In the genomic region with DNA sequence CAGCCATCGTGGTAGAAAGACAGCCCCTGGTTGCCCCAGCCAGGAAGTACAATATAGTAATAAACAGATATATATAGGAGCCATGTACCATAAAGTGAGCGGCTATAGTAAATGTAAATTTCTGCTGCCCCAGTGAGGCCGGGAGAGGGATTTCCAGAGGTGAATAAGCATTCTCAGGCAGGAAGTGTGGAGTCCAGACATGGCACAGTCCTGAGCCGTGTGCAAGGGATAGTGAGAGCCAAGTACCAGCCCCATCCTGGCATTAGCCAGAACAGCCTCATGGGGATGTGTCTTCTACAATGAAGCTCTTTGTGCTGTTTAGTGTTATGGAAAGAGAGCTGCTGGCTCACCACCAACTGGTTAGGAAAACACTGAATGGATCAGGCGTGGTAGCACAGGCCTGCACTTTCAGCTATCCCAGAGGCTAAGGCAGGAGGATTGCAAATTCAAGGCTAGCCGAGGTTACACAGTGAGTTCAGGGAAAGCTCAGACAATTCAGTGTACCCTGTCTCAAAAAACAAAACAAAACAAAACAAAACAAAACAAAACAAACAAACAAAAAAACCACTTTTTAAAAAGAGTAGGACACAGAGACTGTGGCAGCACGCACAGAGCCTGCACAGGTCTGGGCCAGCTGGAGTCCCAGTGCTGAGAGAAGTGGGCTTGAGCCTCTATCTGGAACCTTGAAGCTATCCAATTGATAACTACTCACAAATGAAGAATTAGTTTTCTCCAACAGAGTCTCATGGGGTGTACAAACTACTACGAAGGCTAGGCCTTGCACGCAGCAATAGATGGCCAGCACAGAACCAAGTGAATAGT, we compare ENCODE assay signal across 8 mouse cellular contexts. TPM values are rescaled to one million over a fixed set of nuclear protein-coding genes. Genes with fewer than 3 reads are reported as not detected.
DNase-seq lines count a peak whose midpoint lies in the region; ATAC-seq lines count a peak whose summit lies in the region.

No protein-coding gene starts in this region.

- H3K27ac ChIP-seq in midbrain, embryonic 14.5 days (replicated peaks; ENCODE audit: low read depth, low read length) = 0 out of 2 replicates have a peak overlapping the region, but pooled peaks have one; percentile 5
- no peak overlapping the region for H3K27ac ChIP-seq in midbrain, embryonic 11.5 days (ENCODE audit: low read depth, low read length)

- DNase-seq in midbrain, embryonic 14.5 days = peak; percentile 67
- DNase-seq in midbrain, embryonic 11.5 days (ENCODE audit: low spot score, missing footprints) = no peak
- peak; percentile 36 to 65 for DNase-seq in frontal cortex, postnatal 14 days (ENCODE audit: low spot score in 2 of 2)
- DNase-seq in layer of hippocampus, postnatal 10 days (ENCODE audit: low spot score in 2 of 2) = peak; percentile 70 to 75
- peak; percentile 57 to 70 for DNase-seq in right cerebral cortex, postnatal 36 days (ENCODE audit: low spot score in 2 of 2)
- no peak for DNase-seq in liver
- DNase-seq in spleen, postnatal 10 days (ENCODE audit: low spot score in 2 of 2) = no peak

- peak; percentile 70 for ATAC-seq in midbrain, embryonic 14.5 days (ENCODE audit: low FRiP score, low TSS enrichment)
- no peak for ATAC-seq in midbrain, embryonic 11.5 days (ENCODE audit: low FRiP score)
- no peak for ATAC-seq in megakaryocyte progenitor cell, adult 5-6 weeks (replicated peaks; ENCODE audit: poor library complexity)

- no peaks in the 10 kb centered on the region for H3K36me3 ChIP-seq in midbrain, embryonic 14.5 days (ENCODE audit: control insufficient read depth, insufficient read depth, low read length)
- no peaks in the 10 kb centered on the region for H3K36me3 ChIP-seq in midbrain, embryonic 11.5 days (ENCODE audit: control insufficient read depth, insufficient read depth, low read length)

- H3K27me3 ChIP-seq in midbrain, embryonic 14.5 days (ENCODE audit: control insufficient read depth, insufficient read depth, low read length) = no peaks in the 10 kb centered on the region
- no peaks in the 10 kb centered on the region for H3K27me3 ChIP-seq in midbrain, embryonic 11.5 days (ENCODE audit: control insufficient read depth, insufficient read depth, low read length)

- no peaks in the 10 kb centered on the region for H3K9me3 ChIP-seq in midbrain, embryonic 14.5 days (ENCODE audit: control insufficient read depth, low read length)
- H3K9me3 ChIP-seq in midbrain, embryonic 11.5 days (ENCODE audit: control insufficient read depth, low read length) = no peaks in the 10 kb centered on the region

- H3K4me1 ChIP-seq in midbrain, embryonic 14.5 days (ENCODE audit: control insufficient read depth, insufficient read depth, low read length) = no peaks in the 10 kb centered on the region
- no peaks in the 10 kb centered on the region for H3K4me1 ChIP-seq in midbrain, embryonic 11.5 days (ENCODE audit: control insufficient read depth, insufficient read depth, low read length)

- WGBS in midbrain, embryonic 14.5 days = 84% methylated on average over 9 of the region's 9 CpGs
- 90% methylated on average over 9 of the region's 9 CpGs for WGBS in midbrain, embryonic 11.5 days

- no peak overlapping the region for H3K9ac ChIP-seq in midbrain, embryonic 14.5 days (replicated peaks; ENCODE audit: low read length)
- no peak overlapping the region for H3K9ac ChIP-seq in midbrain, embryonic 11.5 days (ENCODE audit: low read length)

- no peak overlapping the region for H3K4me3 ChIP-seq in midbrain, embryonic 14.5 days (replicated peaks; ENCODE audit: low read depth, low read length)
- H3K4me3 ChIP-seq in midbrain, embryonic 11.5 days (ENCODE audit: low read depth, low read length) = no peak overlapping the region

- H3K4me2 ChIP-seq in midbrain, embryonic 14.5 days (ENCODE audit: low read length) = no peak overlapping the region
- H3K4me2 ChIP-seq in midbrain, embryonic 11.5 days = no peak overlapping the region

RNA-seq across cellular contexts. Expression of a gene that starts 7.7 kb away (rescaled TPM):
- polyA plus RNA-seq in midbrain, embryonic 14.5 days (2014; fragmentation: Nextera tagmentation; extraction: Ambion mirVana) = 245 and 277 TPM in 2 replicates
- 270 and 277 TPM in 2 replicates for polyA plus RNA-seq in midbrain, embryonic 11.5 days (2014; fragmentation: Nextera tagmentation; extraction: Ambion mirVana)
- total RNA-seq in layer of hippocampus, postnatal 10 days (2021) = 100 to 1,000 TPM; 156 to 161 TPM
- total RNA-seq in megakaryocyte progenitor cell, adult 5-6 weeks (2015) = 38.2 and 61.5 TPM in 2 replicates
- 23.6 and 30.6 TPM in 2 replicates for total RNA-seq in megakaryocyte progenitor cell, adult 5-6 weeks (2017)

RNA-seq across cellular contexts. Expression of a gene that starts 10.9 kb away (rescaled TPM):
- polyA plus RNA-seq in midbrain, embryonic 14.5 days (2014; fragmentation: Nextera tagmentation; extraction: Ambion mirVana) = not detected in 2 replicates
- not detected in 2 replicates for polyA plus RNA-seq in midbrain, embryonic 11.5 days (2014; fragmentation: Nextera tagmentation; extraction: Ambion mirVana)
- not detected for total RNA-seq in layer of hippocampus, postnatal 10 days (2021)
- 0.07 and 0.12 TPM in 2 replicates for total RNA-seq in megakaryocyte progenitor cell, adult 5-6 weeks (2015)
- total RNA-seq in megakaryocyte progenitor cell, adult 5-6 weeks (2017) = not detected in 2 replicates

RNA-seq across cellular contexts. Expression of a gene that starts 43.7 kb away (rescaled TPM):
- polyA plus RNA-seq in midbrain, embryonic 14.5 days (2014; fragmentation: Nextera tagmentation; extraction: Ambion mirVana) = 83.0 and 85.0 TPM in 2 replicates
- polyA plus RNA-seq in midbrain, embryonic 11.5 days (2014; fragmentation: Nextera tagmentation; extraction: Ambion mirVana) = 54.7 and 58.1 TPM in 2 replicates
- total RNA-seq in layer of hippocampus, postnatal 10 days (2021) = 10 to 100 TPM; 60.7 to 70.1 TPM
- total RNA-seq in megakaryocyte progenitor cell, adult 5-6 weeks (2015) = 4.4 and 5.7 TPM in 2 replicates
- 1.6 and 1.9 TPM in 2 replicates for total RNA-seq in megakaryocyte progenitor cell, adult 5-6 weeks (2017)

RNA-seq across cellular contexts. Expression of a gene that starts 55.7 kb away (rescaled TPM):
- polyA plus RNA-seq in midbrain, embryonic 14.5 days (2014; fragmentation: Nextera tagmentation; extraction: Ambion mirVana) = 13.3 and 14.4 TPM in 2 replicates
- polyA plus RNA-seq in midbrain, embryonic 11.5 days (2014; fragmentation: Nextera tagmentation; extraction: Ambion mirVana) = 11.3 and 14.4 TPM in 2 replicates
- total RNA-seq in layer of hippocampus, postnatal 10 days (2021) = 10 to 100 TPM in 1 of 2 experiments, 1 to 10 TPM in 1; 8.8 to 12.0 TPM
- 0.22 TPM in 1 of 2 replicates, not detected in the other for total RNA-seq in megakaryocyte progenitor cell, adult 5-6 weeks (2015)
- total RNA-seq in megakaryocyte progenitor cell, adult 5-6 weeks (2017) = not detected in 2 replicates

Comparison
In these comparisons a context has a peak if more than half of its experiments do, and no peak if none do; other contexts are left out.
1. DNase-seq: peak in midbrain, embryonic 14.5 days (single experiment), frontal cortex, postnatal 14 days (2 of 2), layer of hippocampus, postnatal 10 days (2 of 2) and right cerebral cortex, postnatal 36 days (2 of 2); none in midbrain, embryonic 11.5 days (single experiment), liver (single experiment) and spleen, postnatal 10 days (0 of 2).
2. RNA of a gene that starts 43.7 kb away (total RNA-seq): 60.7 to 70.1 TPM in layer of hippocampus, postnatal 10 days; 1.6 to 5.7 TPM in megakaryocyte progenitor cell, adult 5-6 weeks; every median in the first group is over 4 times any median in the second.